Mouse (Mus musculus) layer of hippocampus, adult 18-20 months (tissue): Measurements from ENCODE around the gene Mmgt2. TPM values are rescaled to one million over a fixed set of nuclear protein-coding genes. Genes with fewer than 3 reads are reported as not detected.
"Not testable (repeated sequence)": the region's sequence is repeated elsewhere in the genome, so short reads cannot be mapped to it uniquely, and the experiment has no call there.

ENCODE experiments used
- DNase-seq, 2 experiments: peaks; one replicate each; pipeline ENCODE4 v3.0.0; 2022; ENCODE audit warnings: low spot score in 2 of 2
- total RNA-seq, 2 experiments: library from RNA; stranded (reverse); gene quantifications; 2 replicates each; pipeline ENCODE4 v1.2.3; 2021

Mmgt2 gene
- total RNA-seq, 2 experiments from 2014 or later = 14.2 to 15.9 TPM

GRCm38 (mm10) chr11:62644602-62645336, 3.7 kb upstream of the Mmgt2 start:
- DNase-seq = no peak

- DNase-seq = no peak
Measured at GRCm38 (mm10) chr11:62645337-62645675, 3.2 kb upstream of the Mmgt2 start.

- DNase-seq = peak in 1 of 2 experiments; percentile 39
Measured at GRCm38 (mm10) chr11:62645732-62646494, 2.6 kb upstream of the Mmgt2 start.

GRCm38 (mm10) chr11:62646495-62646843, 2.0 kb upstream of the Mmgt2 start:
- no peak for DNase-seq

- DNase-seq = no peak
Measured at GRCm38 (mm10) chr11:62646958-62647515, 1.4 kb upstream of the Mmgt2 start.

GRCm38 (mm10) chr11:62647661-62648590, 538 bp upstream of the Mmgt2 start, which contains the start of gene Lrrc75a:
Gene Lrrc75a (minus strand): TSS chr11:62648523.
- no peak for DNase-seq

GRCm38 (mm10) chr11:62649803-62650202, 1.3 kb downstream of the Mmgt2 start:
- not testable (repeated sequence) for DNase-seq

- DNase-seq = no peak
Measured at GRCm38 (mm10) chr11:62651563-62651962, 3.1 kb downstream of the Mmgt2 start.

- DNase-seq = peak in 1 of 2 experiments; percentile 21
Measured at GRCm38 (mm10) chr11:62652080-62652479, 3.6 kb downstream of the Mmgt2 start.

- DNase-seq = no peak
Measured at GRCm38 (mm10) chr11:62660885-62661284, 12.4 kb downstream of the Mmgt2 start.

GRCm38 (mm10) chr11:62664250-62664649, 15.8 kb downstream of the Mmgt2 start:
- no peak for DNase-seq

GRCm38 (mm10) chr11:62668986-62669385, 20.5 kb downstream of the Mmgt2 start:
- DNase-seq = no peak

GRCm38 (mm10) chr11:62669471-62669870, 21.0 kb downstream of the Mmgt2 start:
- DNase-seq = peak; percentile 61 to 73

GRCm38 (mm10) chr11:62670006-62670405, 21.5 kb downstream of the Mmgt2 start:
- no peak for DNase-seq

GRCm38 (mm10) chr11:62675480-62676289, 27.2 kb downstream of the Mmgt2 start:
- peak; percentile 51 to 87 for DNase-seq

GRCm38 (mm10) chr11:62676290-62676596, 27.8 kb downstream of the Mmgt2 start:
- DNase-seq = no peak

GRCm38 (mm10) chr11:62678778-62679354, 30.4 kb downstream of the Mmgt2 start:
- DNase-seq = no peak

- DNase-seq = no peak
Measured at GRCm38 (mm10) chr11:62679954-62680353, 31.5 kb downstream of the Mmgt2 start.

- no peak for DNase-seq
Measured at GRCm38 (mm10) chr11:62691592-62691991, 43.1 kb downstream of the Mmgt2 start.
